ENCODE assay signal across 27 mouse cellular contexts in the genomic region with DNA sequence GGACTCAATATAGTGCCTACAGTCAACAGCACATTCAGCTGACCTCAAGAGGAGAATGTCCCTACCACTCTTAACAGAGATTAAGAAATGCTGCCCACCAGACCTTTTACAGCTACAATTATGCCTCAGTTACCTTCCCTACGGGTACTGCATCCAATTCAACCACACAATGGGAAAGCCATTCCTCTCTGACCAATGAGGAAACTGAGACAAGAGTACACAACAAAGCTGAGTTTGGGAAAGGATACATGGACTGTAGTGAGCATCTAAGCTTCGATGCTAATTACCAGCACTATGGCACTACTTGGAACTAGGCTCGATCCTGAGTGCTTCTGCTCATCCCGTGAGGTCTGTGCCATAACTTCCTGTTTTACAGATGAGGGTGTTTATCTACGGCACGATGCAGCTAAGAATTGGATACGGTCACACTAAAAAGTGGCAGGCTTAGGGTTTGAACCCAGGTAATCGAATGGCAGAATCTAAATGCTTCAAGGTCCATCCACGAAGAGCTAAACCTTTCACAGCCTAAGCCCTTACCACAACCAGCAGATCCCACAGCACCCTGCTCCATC. TPM values are rescaled to one million over a fixed set of nuclear protein-coding genes. Genes with fewer than 3 reads are reported as not detected.
DNase-seq lines count a peak whose midpoint lies in the region; ATAC-seq and TF ChIP-seq lines count a peak whose summit lies in the region.
"Had no signal": no experiment of that assay in that cellular context is flagged by ENCODE, and none has a peak within 500 bp of the region (broad histone marks: within the 10 kb centered on the region; RNA-seq: fewer than 3 reads in every experiment).

No protein-coding gene starts in this region.

- 82% methylated on average over 9 of the region's 9 CpGs for WGBS in heart, embryonic 13.5 days
- WGBS in spleen, adult 2 months: 77% methylated on average over 9 of the region's 9 CpGs
- WGBS in neural tube, embryonic 15.5 days: 83% methylated on average over 9 of the region's 9 CpGs

- ATAC-seq in heart, embryonic 13.5 days (ENCODE audit: extremely low read depth, insufficient number of reproducible peaks, low FRiP score, low TSS enrichment): no peak
- ATAC-seq in neural tube, embryonic 15.5 days (ENCODE audit: low FRiP score): no peak
- ATAC-seq: forebrain, embryonic 16.5 days; intestine, embryonic 16.5 days; lung, postnatal 0 days had no signal

- no peak for TF ChIP-seq POLR2A in spleen, adult 2 months (IDR thresholded peaks at IDR 0.05; ENCODE audit: low read depth, low read length)

- H3K9ac ChIP-seq in heart, embryonic 13.5 days: no peak overlapping the region
- H3K9ac ChIP-seq in neural tube, embryonic 15.5 days (replicated peaks): no peak overlapping the region
- H3K9ac ChIP-seq: embryonic facial prominence, embryonic 15.5 days; hindbrain, embryonic 12.5 days; limb, embryonic 12.5 days; liver, embryonic 15.5 days had no signal

- no peaks in the 10 kb centered on the region for H3K9me3 ChIP-seq in heart, embryonic 13.5 days
- no peaks in the 10 kb centered on the region for H3K9me3 ChIP-seq in neural tube, embryonic 15.5 days (replicated peaks)
- H3K9me3 ChIP-seq: embryonic facial prominence, embryonic 15.5 days; heart, embryonic 12.5 days; hindbrain, embryonic 12.5 days; liver, embryonic 15.5 days had no signal

- peaks cover 37% of the 10 kb centered on the region for H3K4me1 ChIP-seq in heart, embryonic 13.5 days
- H3K4me1 ChIP-seq in spleen, adult 2 months (ENCODE audit: control insufficient read depth, insufficient read depth, insufficient read length): peaks cover 15% of the 10 kb centered on the region
- peaks cover 30% of the 10 kb centered on the region for H3K4me1 ChIP-seq in neural tube, embryonic 15.5 days

- no peak for DNase-seq in heart, postnatal 25 days (ENCODE audit: low spot score)
- no peak for DNase-seq in spleen, adult 2 months (ENCODE audit: low read depth in 1 of 2, low spot score in 2 of 2)
- DNase-seq in spleen, adult 18-20 months: no peak
- DNase-seq in T-cell, adult 2 months (ENCODE audit: low spot score): peak; percentile 6
- DNase-seq in cerebellum, adult 11 months: no peak
- DNase-seq in B cell, adult 2 months: no peak
- DNase-seq: adrenal gland, postnatal 25 days; cerebellum, adult 9-10 months; gastrocnemius, postnatal 10 days; heart, postnatal 14 days; kidney, postnatal 36 days; layer of hippocampus, postnatal 36 days; retina, postnatal 1 day; right cerebral cortex, postnatal 25 days had no signal

- TF ChIP-seq CTCF in spleen, adult 2 months (IDR thresholded peaks at IDR 0.05; ENCODE audit: extremely low read depth, insufficient read depth, insufficient read length, insufficient replicate concordance): no peak

- H3K4me3 ChIP-seq in heart, embryonic 13.5 days: no peak overlapping the region
- peak overlapping the region; percentile 18; the same call in 1 of the 2 replicates for H3K4me3 ChIP-seq in spleen, adult 2 months (ENCODE audit: extremely low read depth, insufficient read depth, insufficient read length)
- no peak overlapping the region for H3K4me3 ChIP-seq in neural tube, embryonic 15.5 days (replicated peaks)
- H3K4me3 ChIP-seq: embryonic facial prominence, embryonic 15.5 days; hindbrain, embryonic 12.5 days; limb, embryonic 12.5 days had no signal

- H3K36me3 ChIP-seq in heart, embryonic 13.5 days: no peaks in the 10 kb centered on the region
- H3K36me3 ChIP-seq in spleen, adult 2 months (ENCODE audit: control insufficient read depth, insufficient read depth, low read length): no peaks in the 10 kb centered on the region
- no peaks in the 10 kb centered on the region for H3K36me3 ChIP-seq in neural tube, embryonic 15.5 days
- H3K36me3 ChIP-seq: embryonic facial prominence, embryonic 15.5 days; heart, embryonic 12.5 days; hindbrain, embryonic 12.5 days; limb, embryonic 12.5 days; liver, embryonic 15.5 days had no signal

- peak overlapping the region; percentile 73 for H3K4me2 ChIP-seq in heart, embryonic 13.5 days
- peak overlapping the region; percentile 65 for H3K4me2 ChIP-seq in neural tube, embryonic 15.5 days
- H3K4me2 ChIP-seq: embryonic facial prominence, embryonic 15.5 days; limb, embryonic 12.5 days; midbrain, embryonic 11.5 days had no signal

- no peaks in the 10 kb centered on the region for H3K27me3 ChIP-seq in heart, embryonic 13.5 days (replicated peaks)
- H3K27me3 ChIP-seq in spleen, adult 2 months (ENCODE audit: control insufficient read depth, insufficient read depth, low read length): no peaks in the 10 kb centered on the region
- no peaks in the 10 kb centered on the region for H3K27me3 ChIP-seq in neural tube, embryonic 15.5 days (replicated peaks)
- H3K27me3 ChIP-seq: embryonic facial prominence, embryonic 15.5 days; heart, embryonic 12.5 days; hindbrain, embryonic 12.5 days; limb, embryonic 12.5 days; liver, embryonic 15.5 days had no signal

- no peak overlapping the region for H3K27ac ChIP-seq in heart, embryonic 13.5 days (replicated peaks)
- H3K27ac ChIP-seq in spleen, adult 2 months (ENCODE audit: insufficient read depth, low read length): peak overlapping the region; percentile 79
- H3K27ac ChIP-seq in neural tube, embryonic 15.5 days (replicated peaks): no peak overlapping the region
- H3K27ac ChIP-seq: embryonic facial prominence, embryonic 15.5 days; hindbrain, embryonic 12.5 days; limb, embryonic 12.5 days; liver, embryonic 15.5 days had no signal

- intact Hi-C loops in heart, postnatal 25 days (cut with DNase I): loop anchor here (2.0 to 5.0 kb wide), 2 partner anchors 76 to 149 kb away; no protein-coding TSS in a partner anchor

RNA-seq across cellular contexts. Expression of a gene that starts 1.8 kb away (rescaled TPM):
- polyA plus RNA-seq in heart, embryonic 13.5 days (2015; fragmentation: Nextera tagmentation; extraction: Ambion mirVana): 0.19 TPM in 1 of 2 replicates, not detected in the other
- not detected for total RNA-seq in heart, postnatal 25 days (2021)
- 5.7 and 10.5 TPM in 2 replicates for polyA plus RNA-seq in spleen, adult 2 months (2012; rRNA removed)
- polyA plus RNA-seq in neural tube, embryonic 15.5 days (2015; fragmentation: Nextera tagmentation; extraction: Ambion mirVana): 0.08 and 0.26 TPM in 2 replicates
- total RNA-seq: adrenal gland, postnatal 25 days; granulocyte monocyte progenitor cell, adult 5-6 weeks had no signal
- polyA plus RNA-seq: hindbrain, embryonic 12.5 days; intestine, embryonic 16.5 days; limb, embryonic 12.5 days had no signal

RNA-seq across cellular contexts. Expression of a gene that starts 2.4 kb away (rescaled TPM):
- polyA plus RNA-seq in heart, embryonic 13.5 days (2015; fragmentation: Nextera tagmentation; extraction: Ambion mirVana): 1.4 and 1.8 TPM in 2 replicates
- 1 to 10 TPM; 2.2 to 2.5 TPM for total RNA-seq in heart, postnatal 25 days (2021)
- 4.0 and 6.8 TPM in 2 replicates for polyA plus RNA-seq in spleen, adult 2 months (2012; rRNA removed)
- polyA plus RNA-seq in neural tube, embryonic 15.5 days (2015; fragmentation: Nextera tagmentation; extraction: Ambion mirVana): 6.0 and 7.5 TPM in 2 replicates

RNA-seq across cellular contexts. Expression of a gene that starts 33.7 kb away (rescaled TPM):
- 18.2 and 20.0 TPM in 2 replicates for polyA plus RNA-seq in heart, embryonic 13.5 days (2015; fragmentation: Nextera tagmentation; extraction: Ambion mirVana)
- 10 to 100 TPM; 11.6 to 11.9 TPM for total RNA-seq in heart, postnatal 25 days (2021)
- polyA plus RNA-seq in spleen, adult 2 months (2012; rRNA removed): 15.1 and 19.9 TPM in 2 replicates
- polyA plus RNA-seq in neural tube, embryonic 15.5 days (2015; fragmentation: Nextera tagmentation; extraction: Ambion mirVana): 28.4 and 29.5 TPM in 2 replicates

RNA-seq across cellular contexts. Expression of a gene that starts 35.2 kb away (rescaled TPM):
- not detected in 2 replicates for polyA plus RNA-seq in heart, embryonic 13.5 days (2015; fragmentation: Nextera tagmentation; extraction: Ambion mirVana)
- total RNA-seq in heart, postnatal 25 days (2021): not detected
- 0.07 and 0.09 TPM in 2 replicates for polyA plus RNA-seq in spleen, adult 2 months (2012; rRNA removed)
- polyA plus RNA-seq in neural tube, embryonic 15.5 days (2015; fragmentation: Nextera tagmentation; extraction: Ambion mirVana): 0.24 and 0.35 TPM in 2 replicates
- total RNA-seq: adrenal gland, postnatal 25 days; gastrocnemius, postnatal 10 days; heart, postnatal 14 days; layer of hippocampus, postnatal 36 days had no signal
- polyA plus RNA-seq: heart, embryonic 12.5 days; intestine, embryonic 16.5 days; kidney, embryonic 14.5 days; limb, embryonic 12.5 days; midbrain, embryonic 11.5 days had no signal
